Mouse (Mus musculus) olfactory bulb, adult 2 months (tissue): ENCODE data around the gene Ak3.

Experiments
- CTCF ChIP-seq: fragments of 200-500 bp; IDR thresholded peaks from 2 replicates; pipeline ENCODE4 v1.5.1; 2012; ENCODE audit warnings: low read depth, mild to moderate bottlenecking, low read length, moderate library complexity; ENCODE audit not compliant: insufficient read depth
- POLR2A ChIP-seq: fragments of 200-500 bp; IDR thresholded peaks from 2 replicates; pipeline ENCODE4 v1.6.1; 2012; ENCODE audit warnings: mild to moderate bottlenecking, low read depth, low read length, moderate library complexity; ENCODE audit not compliant: insufficient read depth

GRCm38 (mm10) chr19:29024391-29024947, 23.3 kb downstream of the Ak3 start:
- TF ChIP-seq POLR2A: no peak
- TF ChIP-seq CTCF: no peak
